Mouse (Mus musculus): Measurements from ENCODE around the gene Ghr. TPM values are rescaled to one million over a fixed set of nuclear protein-coding genes. Genes with fewer than 3 reads are reported as not detected.
A peak's percentile ranks its signal among the peaks of the same experiment; 100 is the strongest.

The Ghr gene
- 100 to 1,000 TPM; 109 to 111 TPM for total RNA-seq (2021)

- peak; percentile 91 for DNase-seq
Measured at GRCm38 (mm10) chr15:3582807-3583636, at the start of gene Ghr. Gene Ghr (minus strand): TSS chr15:3583492.

GRCm38 (mm10) chr15:3622746-3623145 is 39.5 kb upstream of the Ghr start:
- no peak for DNase-seq

- DNase-seq: no peak
Measured at GRCm38 (mm10) chr15:3620368-3620767, 37.1 kb upstream of the Ghr start.

- DNase-seq: no peak
Measured at GRCm38 (mm10) chr15:3618311-3618710, 35.0 kb upstream of the Ghr start.

GRCm38 (mm10) chr15:3611961-3612360 is 28.7 kb upstream of the Ghr start:
- DNase-seq: no peak

- no peak for DNase-seq
Measured at GRCm38 (mm10) chr15:3607951-3608350, 24.7 kb upstream of the Ghr start.

GRCm38 (mm10) chr15:3602098-3602486 is 18.8 kb upstream of the Ghr start:
- no peak for DNase-seq

GRCm38 (mm10) chr15:3601422-3602097 is 18.3 kb upstream of the Ghr start:
- no peak for DNase-seq

- no peak for DNase-seq
Measured at GRCm38 (mm10) chr15:3587879-3588278, 4.6 kb upstream of the Ghr start.

- no peak for DNase-seq
Measured at GRCm38 (mm10) chr15:3584361-3584760, 1.1 kb upstream of the Ghr start.

GRCm38 (mm10) chr15:3581861-3582806 is 1.2 kb downstream of the Ghr start:
- DNase-seq: peak; percentile 60

- no peak for DNase-seq
Measured at GRCm38 (mm10) chr15:3581337-3581736, 2.0 kb downstream of the Ghr start.

GRCm38 (mm10) chr15:3580216-3580615 is 3.1 kb downstream of the Ghr start:
- DNase-seq: no peak

- DNase-seq: no peak
Measured at GRCm38 (mm10) chr15:3578286-3578980, 4.9 kb downstream of the Ghr start.

GRCm38 (mm10) chr15:3569178-3569903 is 14.0 kb downstream of the Ghr start:
- DNase-seq: no peak

- DNase-seq: no peak
Measured at GRCm38 (mm10) chr15:3564570-3564969, 18.7 kb downstream of the Ghr start.

GRCm38 (mm10) chr15:3563929-3564516 is 19.3 kb downstream of the Ghr start:
- no peak for DNase-seq

GRCm38 (mm10) chr15:3563473-3563872 is 19.8 kb downstream of the Ghr start:
- DNase-seq: no peak

- no peak for DNase-seq
Measured at GRCm38 (mm10) chr15:3558524-3558923, 24.8 kb downstream of the Ghr start.

- no peak for DNase-seq
Measured at GRCm38 (mm10) chr15:3544289-3544688, 39.0 kb downstream of the Ghr start.

- peak; percentile 8 for DNase-seq
Measured at GRCm38 (mm10) chr15:3536309-3536900, 46.9 kb downstream of the Ghr start.

Data from heart, postnatal 4 days (tissue).